Mouse (Mus musculus) right cerebral cortex, adult 2 months (tissue): ENCODE data around the gene Haus5.
A peak's percentile ranks its signal among the peaks of the same experiment; 100 is the strongest.

ENCODE experiments used
- DNase-seq, 2 experiments: peaks; one replicate each; pipeline ENCODE4 v3.0.0; 2021 to 2022; ENCODE audit warnings: low spot score in 2 of 2

Haus5 gene

DNA sequence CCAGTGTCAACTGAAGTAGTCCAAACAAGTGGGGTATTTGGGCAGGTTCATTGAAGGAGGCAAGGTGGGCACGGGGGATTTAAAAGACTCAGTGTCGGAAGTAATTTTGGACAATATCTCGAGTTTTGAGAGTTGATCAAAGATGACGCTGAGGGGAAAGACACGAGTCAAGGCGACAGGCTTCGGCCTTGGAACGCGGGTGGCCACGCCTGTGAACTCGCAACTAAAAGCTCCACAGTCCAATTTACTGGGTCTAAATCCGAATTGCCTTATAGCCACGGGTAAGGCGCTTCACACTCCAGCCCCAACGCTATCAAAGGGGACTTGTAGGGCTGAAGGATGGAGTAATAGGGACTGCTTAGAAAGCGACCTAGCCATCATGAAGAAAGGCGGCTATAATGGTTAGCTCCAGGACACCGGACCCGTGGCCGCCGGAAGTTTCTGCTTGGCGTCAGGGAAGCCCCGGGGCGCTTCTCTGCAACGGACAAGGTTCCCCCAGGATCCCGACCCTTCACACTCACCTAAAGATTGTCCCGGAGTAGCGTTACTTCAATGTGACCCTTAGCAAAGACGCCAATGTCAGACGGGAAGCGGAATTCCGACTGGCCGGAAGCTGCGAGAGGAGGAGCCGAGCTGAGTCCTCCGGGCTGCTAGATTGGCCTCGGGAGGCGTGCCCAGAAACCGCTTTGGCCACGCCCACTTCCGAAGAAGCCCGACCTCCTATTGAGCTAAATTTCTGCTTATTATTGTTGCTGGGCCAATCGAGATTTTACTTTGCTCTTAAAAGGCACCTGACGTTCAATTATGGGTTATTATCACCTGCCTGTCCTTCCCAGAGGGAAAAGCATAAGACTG lies 39.0 kb downstream of the Haus5 start, which contains the start of gene Cox6b1:
Gene Cox6b1 (minus strand): TSS at position 622 of the 855 bp plus-strand sequence.
- peak; percentile 82 for DNase-seq

DNA sequence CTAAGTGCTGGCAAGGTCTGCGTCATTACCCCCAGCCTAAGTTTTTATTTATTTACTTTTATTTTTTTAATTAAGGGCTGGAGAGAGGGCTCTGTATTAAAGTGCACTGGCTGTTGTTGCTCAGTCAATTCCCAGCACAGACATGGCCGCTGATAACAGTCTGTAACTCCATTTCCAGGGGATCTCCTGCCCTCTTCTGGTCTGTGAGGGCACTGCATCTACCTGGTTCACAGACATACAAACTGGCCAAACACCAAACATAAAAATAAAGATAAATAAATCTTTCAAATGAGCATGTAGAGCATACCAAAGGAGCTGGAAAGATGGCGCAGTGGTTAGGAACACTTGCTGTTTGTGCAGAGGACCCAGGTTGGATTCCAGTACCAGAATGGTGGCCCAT lies 45.6 kb downstream of the Haus5 start:
- DNase-seq = no peak

DNA sequence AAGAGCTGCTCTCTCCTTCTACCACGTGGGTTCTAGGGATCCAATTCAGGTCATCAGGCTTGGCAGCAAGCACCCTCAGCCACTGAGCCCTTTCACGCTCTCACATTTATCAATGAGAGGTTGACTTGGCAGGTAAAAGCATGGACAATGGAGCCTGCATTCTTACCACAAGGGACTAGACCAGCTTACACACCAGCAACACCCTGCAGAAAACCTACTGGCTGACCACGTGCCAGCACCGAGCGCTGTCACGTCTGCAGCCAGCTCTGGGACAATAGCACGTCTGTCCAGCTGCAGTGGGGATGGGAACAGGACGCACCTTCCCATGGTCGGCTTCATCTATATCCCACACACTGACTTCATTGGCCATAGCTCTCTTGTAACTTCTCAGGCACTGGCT lies 46.1 kb downstream of the Haus5 start:
- no peak for DNase-seq

DNA sequence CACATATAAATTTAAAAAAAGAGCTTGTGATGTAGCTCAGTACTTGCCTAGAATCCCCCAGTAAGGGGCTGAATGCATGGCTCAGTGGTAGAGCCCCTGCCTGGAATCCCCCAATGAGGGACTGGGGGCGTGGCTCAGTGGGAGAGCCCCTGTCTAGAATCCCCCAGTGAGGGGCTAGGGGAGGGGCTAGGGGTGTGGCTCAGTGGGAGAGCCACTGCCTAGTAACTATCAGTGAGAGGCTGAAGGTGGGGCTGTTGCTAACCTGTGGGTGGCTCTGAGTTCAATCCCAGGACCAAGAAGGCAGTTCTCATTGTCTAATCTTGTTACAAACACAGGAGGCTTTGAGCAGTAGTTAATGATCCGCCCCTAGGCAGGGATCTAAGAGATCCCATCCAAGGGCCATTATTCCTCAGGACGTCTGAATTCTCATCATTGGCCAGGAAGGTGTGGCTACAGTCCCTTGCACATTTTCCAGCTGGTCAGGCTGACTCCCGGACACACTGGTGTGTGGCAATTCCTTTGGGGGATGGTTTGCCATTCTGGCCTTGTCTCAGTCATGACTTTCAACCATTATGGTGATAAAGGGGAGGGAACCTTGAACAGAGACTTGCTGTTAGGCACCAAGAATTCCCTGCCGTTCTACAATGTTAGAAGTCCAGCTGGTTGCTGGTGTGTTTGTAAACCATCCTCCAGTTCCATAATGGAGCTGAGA lies 49.6 kb downstream of the Haus5 start:
- DNase-seq = no peak

DNA sequence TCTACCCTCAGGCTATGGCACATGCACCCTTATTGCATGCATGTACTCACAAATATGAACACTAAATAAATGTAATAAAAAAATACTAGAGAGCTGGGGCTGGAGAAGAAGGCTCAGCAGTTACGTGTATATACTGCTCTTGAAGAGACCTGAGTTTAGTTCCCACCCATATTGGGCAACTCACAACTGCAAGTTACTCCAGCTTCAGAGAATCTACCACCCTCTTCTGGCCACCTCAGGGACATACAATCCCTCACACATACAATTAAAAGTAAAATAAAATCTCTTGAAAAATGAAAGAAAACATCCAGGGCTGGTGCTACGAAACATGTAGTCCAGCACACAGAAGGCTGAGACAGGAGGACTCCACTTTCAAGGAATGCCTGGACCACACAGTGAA lies 50.3 kb downstream of the Haus5 start:
- no peak for DNase-seq

DNA sequence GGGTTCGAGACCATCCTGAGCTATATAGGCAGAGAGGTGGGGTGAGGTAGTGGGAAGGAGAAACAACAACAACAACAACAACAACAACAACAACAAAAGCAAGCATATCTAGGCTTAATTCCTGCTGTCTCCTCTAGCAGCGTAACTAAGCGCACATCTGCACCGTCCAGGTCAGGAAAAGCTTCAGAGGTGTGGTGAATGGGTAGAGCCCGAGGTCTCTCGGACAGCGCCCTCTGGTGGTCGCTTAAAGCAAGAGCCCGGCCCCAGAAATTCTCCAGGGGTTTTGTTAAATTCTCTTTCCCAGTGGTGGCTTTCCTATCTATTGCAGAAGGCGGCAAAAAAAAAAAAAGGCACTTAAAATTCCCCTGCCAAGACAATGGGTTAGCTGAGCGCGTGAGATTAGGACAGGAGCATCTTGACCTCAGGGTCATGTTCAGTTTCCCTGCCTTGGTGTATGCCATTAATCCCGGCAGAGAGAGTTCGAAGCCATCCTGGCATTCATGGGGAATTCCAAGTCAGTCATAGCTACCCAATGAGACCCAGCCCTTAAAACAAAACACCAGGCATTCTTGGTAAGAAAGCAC lies 51.2 kb downstream of the Haus5 start:
- peak; percentile 24 to 34 for DNase-seq

DNA sequence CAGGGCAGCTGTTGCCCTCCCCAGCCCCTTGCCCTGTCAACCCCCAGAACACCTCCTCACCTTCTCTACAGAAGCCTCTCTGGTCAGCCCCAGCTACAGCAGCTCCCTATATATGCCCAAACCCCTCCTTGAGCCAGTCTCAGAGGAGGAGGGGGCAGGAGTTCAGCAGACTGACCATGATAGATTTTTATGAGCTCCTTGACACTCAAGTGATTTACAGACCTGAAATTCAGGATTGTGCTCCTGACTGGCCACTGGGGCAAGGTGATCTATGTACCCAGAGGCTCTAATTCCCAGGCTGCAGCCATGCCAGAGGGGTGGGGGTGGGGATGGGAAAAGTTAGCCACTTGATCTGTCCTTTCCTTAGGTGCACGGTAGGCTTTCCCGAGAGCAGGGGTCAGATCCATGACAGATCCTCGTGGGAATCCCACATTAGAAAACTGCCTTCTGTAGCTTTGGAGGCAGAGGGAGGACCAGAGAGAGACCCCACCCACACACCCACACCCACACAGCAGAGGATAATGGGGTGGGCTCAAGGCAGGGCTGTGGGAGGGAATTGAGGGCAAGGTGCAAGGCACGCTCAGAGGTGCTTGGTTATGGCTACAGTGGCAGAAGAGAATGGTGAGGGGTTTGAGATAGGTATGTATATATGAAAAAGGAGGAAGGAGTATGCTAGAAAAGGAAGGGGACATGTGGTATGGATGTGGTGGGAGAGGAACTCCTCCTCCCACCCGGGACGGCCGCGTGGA lies 52.0 kb downstream of the Haus5 start, which contains the start of gene Upk1a:
Gene Upk1a (minus strand): TSS at position 194 of the 749 bp plus-strand sequence.
- DNase-seq = no peak

DNA sequence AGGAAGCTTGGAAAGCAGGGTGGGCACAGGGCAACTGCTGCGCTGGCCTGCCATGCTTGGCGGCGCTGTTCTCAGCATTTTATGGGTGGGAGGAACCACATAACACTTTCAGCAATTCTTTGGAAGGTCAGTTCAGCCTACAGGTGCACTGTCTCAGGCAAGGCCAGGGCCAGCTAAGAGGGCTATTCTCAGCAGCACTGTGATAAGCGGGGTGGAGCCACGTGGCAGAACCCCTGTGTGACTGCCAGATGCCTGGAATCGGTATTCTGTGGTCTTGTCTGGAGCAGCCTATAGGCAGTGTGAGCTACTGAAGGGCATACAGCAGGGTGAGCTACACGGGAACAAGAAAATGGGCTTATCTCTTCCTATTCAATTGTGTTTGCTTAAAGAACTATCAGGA lies 54.8 kb downstream of the Haus5 start:
- no peak for DNase-seq

DNA sequence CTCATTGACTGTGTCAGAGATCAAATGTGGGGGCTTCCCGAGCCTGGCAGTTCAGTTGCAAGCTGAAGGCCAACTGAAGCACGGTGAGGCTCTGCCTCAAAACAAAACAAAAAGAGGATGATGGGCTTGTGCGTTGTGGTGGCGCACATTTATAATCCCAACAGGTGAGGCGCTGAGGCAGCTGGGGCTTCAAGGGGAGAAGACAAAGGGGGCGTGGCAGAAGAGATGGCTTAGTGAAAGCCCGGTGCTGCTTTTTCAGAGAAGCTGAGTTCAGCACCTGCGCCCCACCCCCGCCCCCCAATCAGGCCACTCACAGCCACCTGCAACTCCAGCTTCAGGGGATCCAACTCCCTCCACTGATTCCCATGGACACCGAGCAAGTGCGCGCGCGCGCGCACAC lies 56.3 kb downstream of the Haus5 start:
- no peak for DNase-seq

DNA sequence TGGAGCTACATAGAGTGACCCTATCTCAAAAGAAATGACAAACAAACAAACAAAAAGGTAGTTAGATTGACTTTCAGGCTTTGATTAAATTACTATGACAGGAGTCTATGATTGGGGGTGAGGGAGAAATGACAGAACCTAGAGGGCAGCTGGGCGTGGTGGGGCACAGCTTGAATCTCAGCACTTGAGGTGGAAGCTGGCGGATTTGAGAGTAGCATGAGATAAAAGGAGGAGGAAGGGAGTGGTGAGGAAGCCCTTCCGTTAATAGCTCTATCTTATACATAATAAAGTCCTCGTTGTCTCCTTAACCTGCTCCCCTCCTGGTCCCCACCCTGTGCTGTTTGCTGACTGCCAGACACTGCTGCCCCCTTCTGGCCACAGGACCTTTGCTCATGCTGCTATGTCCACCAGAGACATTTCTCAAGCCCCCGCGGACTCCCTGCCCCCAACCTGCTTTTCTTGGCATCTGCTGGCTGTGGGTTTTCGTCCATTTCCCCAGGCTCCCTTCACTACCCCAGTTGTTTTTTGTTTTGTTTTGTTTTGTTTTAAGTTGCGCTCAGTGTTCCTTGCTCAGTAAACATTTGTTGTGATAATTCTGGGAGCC lies 57.0 kb downstream of the Haus5 start:
- peak in 1 of 2 experiments; percentile 34 for DNase-seq

DNA sequence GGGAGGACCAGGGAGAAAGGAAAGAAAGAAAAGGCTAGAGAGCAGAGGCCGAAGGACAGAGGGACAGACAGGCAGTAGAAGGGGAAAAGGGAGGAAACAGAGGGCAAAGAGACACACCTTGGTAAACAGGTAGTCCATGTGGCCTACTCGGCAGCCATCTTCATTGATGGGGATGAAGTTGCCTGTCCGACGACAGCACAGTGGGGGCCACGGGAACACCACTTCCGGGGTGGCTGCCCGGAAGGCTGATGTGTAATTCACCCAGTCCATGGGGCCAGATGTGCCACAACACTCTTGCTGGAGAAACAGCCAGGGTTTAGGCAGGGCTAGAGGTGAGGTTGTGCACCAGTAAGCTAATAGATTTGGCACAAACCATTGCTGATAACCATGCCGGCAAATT lies 59.9 kb downstream of the Haus5 start:
- no peak for DNase-seq

DNA sequence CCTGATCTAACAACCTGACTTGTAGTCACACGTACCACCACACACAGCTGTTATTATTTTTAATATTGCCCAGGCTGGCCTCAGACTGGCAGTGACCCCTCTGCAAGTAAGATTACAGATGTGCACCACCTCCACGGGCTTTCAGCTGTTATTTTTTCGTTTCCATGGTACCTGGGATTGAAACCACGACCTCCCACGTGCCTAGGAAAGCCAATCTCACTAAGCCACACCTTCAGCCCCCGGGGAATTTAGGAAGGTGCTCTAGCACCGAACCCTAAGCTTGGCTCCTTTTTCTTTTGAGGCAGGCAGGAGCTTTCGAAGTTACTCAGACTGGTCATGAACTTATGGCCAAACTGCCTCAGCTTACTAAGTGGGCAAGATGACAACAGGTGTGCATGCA lies 60.4 kb downstream of the Haus5 start:
- DNase-seq = no peak
